Mouse (Mus musculus): ENCODE results near the gene Ahcyl1.

GRCm38 (mm10) chr3:107655491-107655890 is 40.9 kb downstream of the Ahcyl1 start:
- TF ChIP-seq CTCF (IDR thresholded peaks at IDR 0.05; ENCODE audit: control insufficient read depth, insufficient read depth, insufficient replicate concordance, low read depth, low read length) (no peak), POLR2A (IDR thresholded peaks at IDR 0.05; ENCODE audit: control insufficient read depth, low read depth, low read length) (no peak)
